Mouse (Mus musculus) midbrain, embryonic 15.5 days (tissue): ENCODE data around the gene Gm20716. TPM values are rescaled to one million over a fixed set of nuclear protein-coding genes. Genes with fewer than 3 reads are reported as not detected.

ENCODE experiments used
- ATAC-seq: fragments of 200-750 bp; cut with Nextera tagmentation; replicated peaks from 2 replicates; pipeline ENCODE4 v1.8.0; 2017; ENCODE audit warnings: moderate TSS enrichment
- H3K27ac ChIP-seq: fragments of 300-500 bp; sonication (generic); 2 replicates; pipeline ENCODE4 v1.5.1; 2015; ENCODE audit warnings: mild to moderate bottlenecking, inconsistent platforms
- H3K27me3 ChIP-seq: fragments of 300-500 bp; sonication (generic); replicated peaks from 2 replicates; pipeline ENCODE4 v1.6.1; 2015; ENCODE audit warnings: inconsistent platforms
- H3K36me3 ChIP-seq: fragments of 300-500 bp; sonication (generic); replicated peaks from 2 replicates; pipeline ENCODE4 v1.6.1; 2015; ENCODE audit warnings: inconsistent platforms
- H3K4me1 ChIP-seq: fragments of 300-500 bp; sonication (generic); 2 replicates; pipeline ENCODE4 v1.6.1; 2015; ENCODE audit warnings: inconsistent platforms
- H3K4me2 ChIP-seq: fragments of 300-500 bp; sonication (generic); 2 replicates; pipeline ENCODE4 v1.6.1; 2015; ENCODE audit warnings: inconsistent platforms, mild to moderate bottlenecking, moderate library complexity
- H3K4me3 ChIP-seq: fragments of 300-500 bp; sonication (generic); 2 replicates; pipeline ENCODE4 v1.5.1; 2015; ENCODE audit warnings: mild to moderate bottlenecking, inconsistent platforms
- H3K9ac ChIP-seq: fragments of 300-500 bp; sonication (generic); 2 replicates; pipeline ENCODE4 v1.6.1; 2015; ENCODE audit warnings: mild to moderate bottlenecking, inconsistent platforms
- H3K9me3 ChIP-seq: fragments of 300-500 bp; sonication (generic); 2 replicates; pipeline ENCODE4 v1.6.1; 2016; ENCODE audit warnings: inconsistent platforms
- WGBS: fragments of 180-500 bp; shearing (Covaris S2); methylation state at CpG from one replicate; pipeline ENCODE4 v1.1.7; 2015; ENCODE audit warnings: mixed read lengths; 5-methylcytosine and 5-hydroxymethylcytosine counted together
- polyA plus RNA-seq: library from polyadenylated mRNA; unstranded; fragments of >200 nt; fragmentation: Nextera tagmentation; extraction: Ambion mirVana; gene quantifications from 2 replicates; pipeline ENCODE4 v1.2.1, GENCODE M21; 2015

Gene Gm20716
- polyA plus RNA-seq, 1 experiment from 2014 or later = 26.1 TPM

DNA sequence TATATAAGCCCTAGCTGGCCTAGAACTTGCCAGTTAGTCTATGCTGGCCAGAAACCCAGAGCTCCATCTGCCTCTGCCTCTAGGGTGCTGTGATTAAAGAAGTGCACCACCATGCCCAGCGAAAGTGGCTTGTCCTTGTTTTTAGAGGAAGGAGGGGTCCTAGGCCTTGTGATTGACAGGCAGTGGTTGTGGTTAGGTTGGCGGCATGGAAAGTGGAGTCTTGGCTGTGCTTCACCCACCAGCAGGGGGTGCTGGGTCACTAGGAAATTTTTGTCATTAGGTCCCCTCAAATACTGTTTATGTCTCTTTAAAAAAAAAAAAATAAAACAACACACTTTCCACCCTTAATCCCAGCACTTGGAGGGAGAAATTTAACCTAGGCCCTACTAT, 18.7 kb upstream of the Gm20716 start:
- no peaks in the 10 kb centered on the region for H3K4me1 ChIP-seq
- H3K27ac ChIP-seq = no peak overlapping the region
- no peak overlapping the region for H3K4me3 ChIP-seq
- ATAC-seq = no peak
- no peaks in the 10 kb centered on the region for H3K36me3 ChIP-seq
- no peak overlapping the region for H3K4me2 ChIP-seq
- H3K9me3 ChIP-seq = no peaks in the 10 kb centered on the region
- no peak overlapping the region for H3K9ac ChIP-seq
- WGBS = 21% methylated on average over 2 of the region's 2 CpGs
- H3K27me3 ChIP-seq = no peaks in the 10 kb centered on the region

GRCm38 (mm10) chr2:168248167-168248855, 18.1 kb upstream of the Gm20716 start:
- 76% methylated on average over 8 of the region's 8 CpGs for WGBS
- no peak for ATAC-seq
- no peak overlapping the region for H3K27ac ChIP-seq
- H3K4me3 ChIP-seq = no peak overlapping the region
- H3K9me3 ChIP-seq = no peaks in the 10 kb centered on the region
- no peak overlapping the region for H3K9ac ChIP-seq
- no peaks in the 10 kb centered on the region for H3K4me1 ChIP-seq
- H3K36me3 ChIP-seq = no peaks in the 10 kb centered on the region
- H3K27me3 ChIP-seq = no peaks in the 10 kb centered on the region
- H3K4me2 ChIP-seq = no peak overlapping the region

- Histone ChIP-seq H3K4me3 (no peak overlapping the region), H3K9ac (no peak overlapping the region), H3K36me3 (no peaks in the 10 kb centered on the region), H3K4me2 (no peak overlapping the region), H3K4me1 (no peaks in the 10 kb centered on the region), H3K27ac (no peak overlapping the region), H3K9me3 (no peaks in the 10 kb centered on the region), H3K27me3 (no peaks in the 10 kb centered on the region)
- ATAC-seq = no peak
- 33% methylated on average over 8 of the region's 8 CpGs for WGBS
Measured at GRCm38 (mm10) chr2:168245571-168245970, 15.4 kb upstream of the Gm20716 start.

DNA sequence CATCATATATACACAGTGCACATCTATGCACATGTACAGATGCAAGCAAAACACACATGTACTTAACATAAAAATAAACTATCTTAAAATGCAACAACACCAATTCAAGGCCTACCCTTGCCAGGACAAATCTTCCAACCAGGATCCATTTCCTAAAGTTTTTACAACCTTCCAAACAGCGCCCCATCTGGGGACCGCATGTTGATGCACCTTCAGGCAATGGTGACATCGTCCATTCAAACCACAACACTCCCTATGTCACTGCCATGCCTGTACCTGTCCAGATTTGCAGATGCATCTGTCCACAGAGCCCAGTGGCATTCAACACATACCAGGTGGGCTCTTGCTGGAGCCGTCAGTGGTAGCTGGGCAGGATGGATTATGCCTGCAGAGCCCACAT, 13.1 kb upstream of the Gm20716 start:
- H3K27ac ChIP-seq = no peak overlapping the region
- H3K4me1 ChIP-seq = no peaks in the 10 kb centered on the region
- no peak overlapping the region for H3K9ac ChIP-seq
- no peak overlapping the region for H3K4me3 ChIP-seq
- no peaks in the 10 kb centered on the region for H3K36me3 ChIP-seq
- no peaks in the 10 kb centered on the region for H3K27me3 ChIP-seq
- no peak for ATAC-seq
- WGBS = 78% methylated on average over 4 of the region's 4 CpGs
- no peak overlapping the region for H3K4me2 ChIP-seq
- no peaks in the 10 kb centered on the region for H3K9me3 ChIP-seq

GRCm38 (mm10) chr2:168242841-168243240, 12.7 kb upstream of the Gm20716 start:
- no peak for ATAC-seq
- H3K27me3 ChIP-seq = no peaks in the 10 kb centered on the region
- H3K27ac ChIP-seq = no peak overlapping the region
- H3K4me3 ChIP-seq = no peak overlapping the region
- H3K9ac ChIP-seq = no peak overlapping the region
- H3K9me3 ChIP-seq = no peaks in the 10 kb centered on the region
- H3K4me1 ChIP-seq = no peaks in the 10 kb centered on the region
- H3K36me3 ChIP-seq = no peaks in the 10 kb centered on the region
- H3K4me2 ChIP-seq = no peak overlapping the region

GRCm38 (mm10) chr2:168238335-168238734, 8.2 kb upstream of the Gm20716 start:
- 87% methylated on average over 4 of the region's 4 CpGs for WGBS
- no peak overlapping the region for H3K9ac ChIP-seq
- H3K27ac ChIP-seq = no peak overlapping the region
- H3K27me3 ChIP-seq = no peaks in the 10 kb centered on the region
- no peaks in the 10 kb centered on the region for H3K9me3 ChIP-seq
- no peak for ATAC-seq
- H3K4me1 ChIP-seq = peaks cover 4% of the 10 kb centered on the region; the same call in 1 of the 2 replicates
- H3K4me2 ChIP-seq = no peak overlapping the region
- H3K4me3 ChIP-seq = no peak overlapping the region
- H3K36me3 ChIP-seq = 0 out of 2 replicates have a peak, but pooled peaks cover 3% of the 10 kb centered on the region

DNA sequence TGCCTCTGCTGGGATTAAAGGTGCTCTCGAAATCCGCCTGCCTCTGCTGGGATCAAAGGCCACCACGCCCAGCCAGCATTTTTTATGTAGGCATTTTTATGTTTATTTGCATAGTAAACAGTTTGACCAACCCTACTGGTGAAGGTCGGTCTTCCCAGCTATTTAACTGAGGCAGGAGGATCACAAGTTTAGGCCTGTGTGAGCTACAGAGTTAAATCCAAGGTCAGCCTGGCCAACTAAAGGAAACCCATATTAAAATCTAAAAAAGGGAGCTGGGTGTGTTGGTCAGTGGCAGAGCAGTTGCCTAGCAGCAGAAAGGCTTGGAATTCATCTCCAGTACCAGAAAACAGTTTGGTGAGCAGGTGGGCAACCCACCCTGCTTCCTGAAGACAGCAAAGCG, 3.1 kb upstream of the Gm20716 start:
- H3K4me2 ChIP-seq = no peak overlapping the region
- 92% methylated on average over 5 of the region's 5 CpGs for WGBS
- 0 out of 2 replicates have a peak, but pooled peaks cover 3% of the 10 kb centered on the region for H3K36me3 ChIP-seq
- H3K4me1 ChIP-seq = peaks cover 38% of the 10 kb centered on the region
- H3K27ac ChIP-seq = no peak overlapping the region
- no peak for ATAC-seq
- no peaks in the 10 kb centered on the region for H3K27me3 ChIP-seq
- H3K9ac ChIP-seq = no peak overlapping the region
- no peak overlapping the region for H3K4me3 ChIP-seq
- H3K9me3 ChIP-seq = no peaks in the 10 kb centered on the region

- Histone ChIP-seq H3K4me1 (peaks cover 46% of the 10 kb centered on the region), H3K4me2 (peak overlapping the region; percentile 95), H3K36me3 (0 out of 2 replicates have a peak, but pooled peaks cover 7% of the 10 kb centered on the region), H3K9me3 (no peaks in the 10 kb centered on the region), H3K27ac (no peak overlapping the region), H3K4me3 (peak overlapping the region; percentile 93), H3K9ac (peak overlapping the region; percentile 95), H3K27me3 (no peaks in the 10 kb centered on the region)
- 61% methylated on average over 33 of the region's 33 CpGs for WGBS
- peak; percentile 13; the same call in 1 of the 2 replicates for ATAC-seq
Measured at GRCm38 (mm10) chr2:168231471-168231829, 1.3 kb upstream of the Gm20716 start.

- Histone ChIP-seq H3K4me2 (peak overlapping the region; percentile 95), H3K27ac (peak overlapping the region; percentile 97), H3K9me3 (no peaks in the 10 kb centered on the region), H3K36me3 (peaks cover 8% of the 10 kb centered on the region; the same call in 1 of the 2 replicates), H3K9ac (peak overlapping the region; percentile 95), H3K4me1 (peaks cover 46% of the 10 kb centered on the region), H3K4me3 (peak overlapping the region; percentile 93), H3K27me3 (no peaks in the 10 kb centered on the region)
- WGBS = 4% methylated on average over 96 of the region's 105 CpGs
- ATAC-seq = peak; percentile 72
Measured at GRCm38 (mm10) chr2:168230773-168231470, 758 bp upstream of the Gm20716 start.

GRCm38 (mm10) chr2:168229116-168230025, 793 bp downstream of the Gm20716 start:
- Histone ChIP-seq H3K36me3 (peaks cover 19% of the 10 kb centered on the region), H3K4me3 (peak overlapping the region; percentile 93), H3K27ac (peak overlapping the region; percentile 97; the same call in 1 of the 2 replicates), H3K9ac (peak overlapping the region; percentile 95), H3K4me1 (peaks cover 46% of the 10 kb centered on the region), H3K9me3 (no peaks in the 10 kb centered on the region), H3K4me2 (peak overlapping the region; percentile 95), H3K27me3 (no peaks in the 10 kb centered on the region)
- WGBS = 21% methylated on average over 41 of the region's 41 CpGs
- no peak; the same call in 1 of the 2 replicates for ATAC-seq

GRCm38 (mm10) chr2:168223326-168223725, 6.8 kb downstream of the Gm20716 start:
- WGBS = 84% methylated on average over 6 of the region's 6 CpGs

GRCm38 (mm10) chr2:168213788-168214397, 16.3 kb downstream of the Gm20716 start:
- ATAC-seq = no peak

More at GRCm38 (mm10) chr2:168223326-168223725, 6.8 kb downstream of the Gm20716 start:
- no peaks in the 10 kb centered on the region for H3K9me3 ChIP-seq
- H3K36me3 ChIP-seq = peaks cover 54% of the 10 kb centered on the region
- ATAC-seq = no peak
- peaks cover 8% of the 10 kb centered on the region for H3K4me1 ChIP-seq
- no peak overlapping the region for H3K9ac ChIP-seq
- H3K4me3 ChIP-seq = no peak overlapping the region
- no peak overlapping the region for H3K4me2 ChIP-seq
- no peak overlapping the region for H3K27ac ChIP-seq
- H3K27me3 ChIP-seq = no peaks in the 10 kb centered on the region

More at GRCm38 (mm10) chr2:168213788-168214397, 16.3 kb downstream of the Gm20716 start:
- Histone ChIP-seq H3K9me3 (no peaks in the 10 kb centered on the region), H3K36me3 (peaks cover 44% of the 10 kb centered on the region), H3K4me1 (no peaks in the 10 kb centered on the region), H3K4me2 (no peak overlapping the region), H3K4me3 (no peak overlapping the region), H3K27me3 (no peaks in the 10 kb centered on the region), H3K9ac (no peak overlapping the region), H3K27ac (no peak overlapping the region)
- 41% methylated on average over 5 of the region's 5 CpGs for WGBS
